Mouse (Mus musculus): ENCODE data around the gene AC109138.7. TPM values are rescaled to one million over a fixed set of nuclear protein-coding genes. Genes with fewer than 3 reads are reported as not detected.
"Not testable (repeated sequence)": the region's sequence is repeated elsewhere in the genome, so short reads cannot be mapped to it uniquely, and the experiment has no call there.

Gene AC109138.7
- polyA plus RNA-seq, 1 experiment, result not detected

DNA sequence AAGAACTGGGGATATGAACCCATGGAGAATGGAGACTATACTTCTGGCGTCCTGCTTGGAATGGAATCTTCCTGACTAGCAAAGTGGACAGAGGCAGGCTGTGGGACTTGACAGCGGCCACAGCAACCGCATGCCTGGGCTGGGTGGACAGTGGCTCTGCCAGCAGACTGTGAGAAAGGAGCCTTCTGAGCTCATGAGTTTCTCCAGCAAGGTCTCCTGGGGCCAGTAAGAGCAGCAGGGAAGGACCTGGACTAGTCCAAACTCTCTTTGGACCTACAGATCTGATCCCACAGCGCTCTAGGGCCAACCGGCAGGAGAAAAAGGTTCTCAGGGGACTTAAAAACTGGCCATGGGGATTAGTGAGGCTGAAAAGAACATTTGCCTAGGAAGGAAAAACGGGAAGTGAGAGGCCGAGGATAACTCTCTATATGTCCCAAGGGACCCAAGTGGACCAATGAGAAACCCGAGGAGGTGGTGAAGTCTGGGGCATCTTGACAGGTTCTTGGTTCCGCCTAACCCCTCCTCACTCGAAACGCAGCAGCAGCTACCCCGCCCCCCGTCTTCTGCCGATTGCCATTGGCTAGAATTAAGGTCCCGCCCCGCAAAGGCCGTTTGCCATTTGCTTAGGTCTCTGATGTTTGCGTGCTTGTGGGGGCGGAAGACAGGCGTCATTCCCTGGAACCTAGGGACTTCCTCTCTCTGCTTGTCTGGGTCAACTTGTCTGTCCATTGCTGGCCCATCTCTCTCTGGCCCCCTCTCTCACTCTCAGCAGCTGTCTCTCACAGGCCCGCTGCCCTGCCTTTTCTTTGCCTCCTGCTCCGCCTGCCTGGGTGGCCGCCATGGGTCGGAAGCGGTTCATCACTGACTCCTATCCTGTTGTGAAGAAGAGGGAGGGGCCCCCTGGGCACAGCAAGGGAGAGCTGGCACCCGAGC lies 17.4 kb downstream of the AC109138.7 start, which contains the start of gene Pold4:
Gene Pold4, plus strand, starts transcription at position 647 of the 933 bp plus-strand sequence.
- TF ChIP-seq CTCF (IDR thresholded peaks at IDR 0.05; ENCODE audit: borderline replicate concordance, extremely low read depth, insufficient read depth, insufficient read length) (no peak), POLR2A (IDR thresholded peaks at IDR 0.05; ENCODE audit: borderline replicate concordance, extremely low read depth, insufficient read depth, insufficient read length, poor library complexity, severe bottlenecking) (no peak)
- DNase-seq (ENCODE audit: low read depth), result peak; percentile 98

- no peak for DNase-seq (ENCODE audit: low read depth)
- TF ChIP-seq POLR2A (IDR thresholded peaks at IDR 0.05; ENCODE audit: borderline replicate concordance, extremely low read depth, insufficient read depth, insufficient read length, poor library complexity, severe bottlenecking) (no peak), CTCF (IDR thresholded peaks at IDR 0.05; ENCODE audit: borderline replicate concordance, extremely low read depth, insufficient read depth, insufficient read length) (no peak)
These were observed 18.0 kb downstream of the AC109138.7 start for GRCm38 (mm10) chr19:4232186-4232572.

DNA sequence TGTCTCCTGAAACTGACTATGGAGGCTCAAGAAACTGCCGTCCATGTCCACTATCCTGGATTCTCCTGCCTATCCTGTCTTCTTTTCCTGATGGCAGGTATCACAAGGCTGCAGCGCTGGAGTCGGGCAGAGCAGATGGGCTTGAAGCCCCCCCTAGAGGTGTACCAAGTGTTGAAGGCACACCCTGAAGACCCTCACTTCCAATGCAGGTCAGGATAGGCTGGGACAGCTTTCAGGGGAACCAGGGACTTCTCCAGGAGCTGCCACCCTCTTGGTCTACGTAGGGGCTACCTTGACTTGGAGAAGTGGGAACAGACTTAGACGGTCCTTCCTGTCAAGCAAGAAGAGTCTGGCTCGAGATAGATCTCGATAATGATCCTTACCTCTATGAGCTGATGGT lies 18.5 kb downstream of the AC109138.7 start:
- DNase-seq (ENCODE audit: low read depth), result no peak
- TF ChIP-seq POLR2A (IDR thresholded peaks at IDR 0.05; ENCODE audit: borderline replicate concordance, extremely low read depth, insufficient read depth, insufficient read length, poor library complexity, severe bottlenecking) (no peak), CTCF (IDR thresholded peaks at IDR 0.05; ENCODE audit: borderline replicate concordance, extremely low read depth, insufficient read depth, insufficient read length) (no peak)

DNA sequence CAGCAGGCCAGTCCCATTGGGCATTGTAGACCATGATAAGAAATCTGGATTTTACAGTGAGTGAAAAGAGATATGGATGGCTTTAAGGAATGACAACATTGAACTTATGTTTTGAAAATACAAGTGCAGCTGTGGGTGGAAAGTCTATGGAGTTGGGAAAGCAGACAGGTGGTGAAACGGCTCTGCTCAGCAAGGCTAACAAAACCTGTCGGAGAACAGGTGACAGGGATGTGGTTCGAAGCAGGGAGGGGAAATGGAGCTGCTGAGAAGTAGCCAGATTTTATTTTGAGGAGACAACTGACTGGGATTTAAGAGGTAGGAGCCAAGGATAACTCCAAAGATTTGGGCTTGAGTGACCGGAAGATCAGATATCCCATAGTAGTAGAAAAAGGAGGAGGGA lies 20.4 kb downstream of the AC109138.7 start:
- DNase-seq (ENCODE audit: low read depth), result no peak
- TF ChIP-seq POLR2A (IDR thresholded peaks at IDR 0.05; ENCODE audit: borderline replicate concordance, extremely low read depth, insufficient read depth, insufficient read length, poor library complexity, severe bottlenecking), result no peak
- TF ChIP-seq CTCF (IDR thresholded peaks at IDR 0.05; ENCODE audit: borderline replicate concordance, extremely low read depth, insufficient read depth, insufficient read length), result no peak

DNA sequence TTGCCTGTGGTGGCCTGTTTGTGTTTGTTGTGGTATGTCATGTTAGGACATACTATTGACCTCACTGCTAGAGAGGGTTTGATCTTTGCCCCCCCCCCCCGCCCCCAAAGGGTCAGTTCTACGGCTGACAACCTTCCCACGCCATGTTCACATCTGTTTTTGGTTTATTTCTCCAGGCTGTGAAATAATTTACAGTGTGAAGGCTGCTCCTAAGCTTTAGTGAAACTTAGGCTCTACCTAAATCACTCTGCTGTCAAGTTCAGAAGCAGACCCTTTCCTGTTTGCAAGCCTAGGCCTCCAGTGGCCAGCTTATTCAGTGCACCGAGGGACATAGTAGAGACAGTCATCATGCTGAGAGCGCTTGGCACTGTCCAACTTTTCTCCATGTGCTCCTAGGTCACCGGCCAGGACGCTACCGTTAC lies 26.1 kb downstream of the AC109138.7 start:
- no peak for TF ChIP-seq POLR2A (IDR thresholded peaks at IDR 0.05; ENCODE audit: borderline replicate concordance, extremely low read depth, insufficient read depth, insufficient read length, poor library complexity, severe bottlenecking)
- no peak for DNase-seq (ENCODE audit: low read depth)

GRCm38 (mm10) chr19:4242416-4242815 lies 28.3 kb downstream of the AC109138.7 start:
- DNase-seq (ENCODE audit: low read depth), result no peak
- TF ChIP-seq CTCF (IDR thresholded peaks at IDR 0.05; ENCODE audit: borderline replicate concordance, extremely low read depth, insufficient read depth, insufficient read length) (no peak), POLR2A (IDR thresholded peaks at IDR 0.05; ENCODE audit: borderline replicate concordance, extremely low read depth, insufficient read depth, insufficient read length, poor library complexity, severe bottlenecking) (no peak)

DNA sequence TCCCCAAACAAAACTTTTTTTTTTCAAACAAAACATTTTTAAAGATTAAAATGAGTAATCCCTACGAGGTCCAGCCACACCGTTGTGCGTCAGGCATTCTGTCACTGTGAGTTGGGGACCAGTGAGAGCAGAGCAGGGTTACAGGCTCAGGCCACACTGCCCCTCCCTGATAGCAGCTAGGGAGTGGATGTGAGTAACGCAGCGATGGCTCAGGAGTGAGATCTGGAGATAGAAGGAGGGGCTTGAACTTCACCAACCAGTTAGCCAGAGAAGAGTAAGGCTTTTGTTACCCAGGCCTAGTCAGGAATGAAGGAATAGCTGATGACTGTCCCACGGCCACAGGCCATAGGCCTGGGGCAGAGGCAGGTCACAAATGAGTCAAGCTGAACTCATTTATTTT lies 30.6 kb downstream of the AC109138.7 start:
- no peak for DNase-seq (ENCODE audit: low read depth)
- no peak for TF ChIP-seq CTCF (IDR thresholded peaks at IDR 0.05; ENCODE audit: borderline replicate concordance, extremely low read depth, insufficient read depth, insufficient read length)
- TF ChIP-seq POLR2A (IDR thresholded peaks at IDR 0.05; ENCODE audit: borderline replicate concordance, extremely low read depth, insufficient read depth, insufficient read length, poor library complexity, severe bottlenecking), result no peak

DNA sequence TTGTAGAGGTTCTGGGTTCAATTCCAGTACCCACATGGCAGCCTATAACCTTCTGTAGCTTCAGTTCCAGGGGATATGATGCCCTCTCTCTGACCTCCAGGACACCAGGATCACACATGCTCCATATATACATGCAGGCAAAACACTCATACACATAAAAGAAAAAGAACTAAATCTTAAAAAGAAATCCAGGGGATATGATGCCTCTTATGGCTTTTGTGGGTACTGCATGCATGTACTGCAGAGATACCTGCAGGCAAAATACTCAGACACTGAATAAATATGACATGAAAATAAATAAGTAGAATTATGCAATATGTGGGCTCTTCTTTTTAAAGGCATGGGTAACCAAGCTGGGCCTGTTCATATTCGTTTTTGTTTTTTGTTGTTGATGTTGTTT lies 32.9 kb downstream of the AC109138.7 start:
- TF ChIP-seq POLR2A (IDR thresholded peaks at IDR 0.05; ENCODE audit: borderline replicate concordance, extremely low read depth, insufficient read depth, insufficient read length, poor library complexity, severe bottlenecking), result no peak
- TF ChIP-seq CTCF (IDR thresholded peaks at IDR 0.05; ENCODE audit: borderline replicate concordance, extremely low read depth, insufficient read depth, insufficient read length), result no peak; the same call in 1 of the 2 replicates
- no peak for DNase-seq (ENCODE audit: low read depth)

DNA sequence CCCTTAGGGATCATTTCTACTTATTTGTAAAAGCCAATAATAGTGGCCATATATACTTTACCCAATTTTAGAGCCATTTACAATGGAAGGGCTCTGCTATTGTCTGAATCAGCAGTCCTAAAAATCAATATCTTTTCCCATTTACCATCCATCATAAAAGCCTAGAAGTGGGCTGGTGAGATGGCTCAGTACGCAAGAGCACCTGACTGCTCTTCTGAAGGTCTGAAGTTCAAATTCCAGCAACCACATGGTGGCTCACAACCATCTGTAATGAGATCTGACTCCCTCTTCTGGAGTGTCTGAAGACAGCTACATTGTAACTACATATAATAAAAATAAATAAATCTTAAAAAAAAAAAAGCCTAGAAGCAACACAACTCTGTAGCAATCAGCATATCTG lies 34.5 kb downstream of the AC109138.7 start:
- not testable (repeated sequence) for DNase-seq (ENCODE audit: low read depth)

DNA sequence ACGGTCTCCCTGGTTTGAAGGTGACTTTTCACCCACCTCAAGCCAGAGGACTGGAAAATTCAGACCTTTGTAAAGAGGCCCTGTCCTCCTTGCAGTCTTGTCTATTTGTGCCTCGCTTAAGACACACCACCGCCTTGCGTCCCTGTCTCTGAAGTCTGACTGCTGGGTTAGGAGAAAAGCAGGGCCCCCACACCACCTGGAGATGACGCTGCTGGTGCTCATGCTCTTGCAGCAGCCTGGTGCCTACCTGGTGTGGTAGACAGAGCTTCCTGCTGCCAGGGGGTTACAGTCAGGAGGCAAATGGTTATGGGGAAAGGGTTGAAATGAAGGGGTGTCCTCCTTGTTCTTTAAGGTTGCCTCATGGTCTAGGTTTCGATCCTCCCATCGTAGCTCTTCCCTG lies 40.1 kb downstream of the AC109138.7 start:
- DNase-seq (ENCODE audit: low read depth), result no peak
- no peak for TF ChIP-seq CTCF (IDR thresholded peaks at IDR 0.05; ENCODE audit: borderline replicate concordance, extremely low read depth, insufficient read depth, insufficient read length)
- no peak for TF ChIP-seq POLR2A (IDR thresholded peaks at IDR 0.05; ENCODE audit: borderline replicate concordance, extremely low read depth, insufficient read depth, insufficient read length, poor library complexity, severe bottlenecking)

GRCm38 (mm10) chr19:4255583-4256162 lies 41.5 kb downstream of the AC109138.7 start:
- no peak for DNase-seq (ENCODE audit: low read depth)
- TF ChIP-seq CTCF (IDR thresholded peaks at IDR 0.05; ENCODE audit: borderline replicate concordance, extremely low read depth, insufficient read depth, insufficient read length) (no peak; the same call in 1 of the 2 replicates), POLR2A (IDR thresholded peaks at IDR 0.05; ENCODE audit: borderline replicate concordance, extremely low read depth, insufficient read depth, insufficient read length, poor library complexity, severe bottlenecking) (no peak)

Data from brain, embryonic 14.5 days (tissue).